Mouse (Mus musculus): ENCODE measurements around the gene Nemp1.

- TF ChIP-seq CTCF (IDR thresholded peaks at IDR 0.05; ENCODE audit: control insufficient read depth, insufficient read depth, insufficient replicate concordance, low read depth, low read length) (no peak), POLR2A (IDR thresholded peaks at IDR 0.05; ENCODE audit: control insufficient read depth, low read depth, low read length) (no peak)
These were observed 61.7 kb downstream of the Nemp1 start for GRCm38 (mm10) chr10:127728437-127728836.

Data from testis, adult 2 months (tissue).